Mouse (Mus musculus): Measurements from ENCODE around the gene Ahnak. TPM values are rescaled to one million over a fixed set of nuclear protein-coding genes. Genes with fewer than 3 reads are reported as not detected.

Ahnak gene
- total and polyA plus RNA-seq, 2 experiments, result 1.2 to 10.9 TPM

GRCm38 (mm10) chr19:9039266-9039665 is 50.2 kb downstream of the Ahnak start:
- H3K27me3 ChIP-seq (ENCODE audit: control insufficient read depth, insufficient read depth, low read length), result no peaks in the 10 kb centered on the region
- H3K27ac ChIP-seq (replicated peaks; ENCODE audit: insufficient read depth, low read depth, low read length), result no peak overlapping the region
- no peaks in the 10 kb centered on the region for H3K36me3 ChIP-seq (ENCODE audit: control insufficient read depth, insufficient read depth, low read length)
- peak; percentile 54 for DNase-seq (ENCODE audit: extremely low read depth, low read depth, low spot score)
- H3K4me3 ChIP-seq (ENCODE audit: insufficient read depth, low read depth, low read length), result no peak overlapping the region
- 49% methylated on average over 4 of the region's 4 CpGs for WGBS
- no peaks in the 10 kb centered on the region for H3K79me2 ChIP-seq (ENCODE audit: control insufficient read depth, insufficient read depth, low read length)
- TF ChIP-seq CTCF (IDR thresholded peaks at IDR 0.05; ENCODE audit: low read depth, low read length), result no peak
- TF ChIP-seq POLR2A (IDR thresholded peaks at IDR 0.05; ENCODE audit: extremely low read depth, insufficient read depth, low read length), result no peak
- H3K4me1 ChIP-seq (ENCODE audit: control insufficient read depth, insufficient read depth, low read length), result no peaks in the 10 kb centered on the region
- H3K9ac ChIP-seq (ENCODE audit: low read depth, low read length), result no peak overlapping the region

DNA sequence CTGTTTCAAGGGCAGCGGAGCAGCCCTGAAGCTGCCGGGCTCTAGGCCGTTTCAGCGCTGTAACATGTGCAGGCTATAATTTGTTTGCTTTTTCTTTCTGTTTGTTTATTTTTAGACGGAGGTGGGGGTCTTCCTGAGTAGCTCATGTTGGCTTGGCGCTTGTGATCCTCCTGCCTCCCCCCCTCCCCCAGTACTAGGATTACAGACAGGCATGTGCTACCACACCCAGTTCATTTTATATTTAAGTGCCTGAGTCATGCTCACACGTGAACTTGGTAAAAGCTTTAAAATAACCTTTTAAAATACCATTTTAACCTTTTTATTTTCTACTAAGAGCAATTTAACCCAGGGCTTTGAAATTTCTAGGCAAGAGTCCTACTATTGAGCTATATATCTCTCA is 50.8 kb downstream of the Ahnak start:
- Histone ChIP-seq H3K79me2 (ENCODE audit: control insufficient read depth, insufficient read depth, low read length) (no peaks in the 10 kb centered on the region), H3K36me3 (ENCODE audit: control insufficient read depth, insufficient read depth, low read length) (no peaks in the 10 kb centered on the region), H3K4me3 (ENCODE audit: insufficient read depth, low read depth, low read length) (no peak overlapping the region), H3K4me1 (ENCODE audit: control insufficient read depth, insufficient read depth, low read length) (no peaks in the 10 kb centered on the region), H3K9ac (ENCODE audit: low read depth, low read length) (no peak overlapping the region), H3K27ac (replicated peaks; ENCODE audit: insufficient read depth, low read depth, low read length) (no peak overlapping the region), H3K27me3 (ENCODE audit: control insufficient read depth, insufficient read depth, low read length) (no peaks in the 10 kb centered on the region)
- no peak for DNase-seq (ENCODE audit: extremely low read depth, low read depth, low spot score)
- WGBS, result 68% methylated on average over 7 of the region's 7 CpGs
- no peak for TF ChIP-seq CTCF (IDR thresholded peaks at IDR 0.05; ENCODE audit: low read depth, low read length)
- TF ChIP-seq POLR2A (IDR thresholded peaks at IDR 0.05; ENCODE audit: extremely low read depth, insufficient read depth, low read length), result no peak

DNA sequence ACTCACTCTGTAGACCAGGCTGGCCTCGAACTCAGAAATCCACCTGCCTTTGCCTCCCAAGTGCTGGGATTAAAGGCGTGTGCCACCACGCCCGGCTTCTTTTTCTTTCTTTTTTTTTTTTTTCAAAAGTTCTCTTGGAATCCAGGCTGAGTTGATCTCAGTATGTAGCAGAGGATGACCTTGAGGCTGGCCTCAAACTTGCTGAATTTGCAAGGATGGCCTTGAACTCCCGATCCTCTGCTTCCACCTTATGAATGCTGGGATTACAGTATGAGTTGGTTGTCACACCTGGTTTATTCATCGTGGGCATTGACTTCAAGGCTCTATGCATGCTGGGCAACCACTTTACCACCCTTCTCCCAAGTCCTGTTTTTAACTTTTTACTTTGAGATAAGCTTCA is 51.6 kb downstream of the Ahnak start:
- no peak overlapping the region for H3K4me3 ChIP-seq (ENCODE audit: insufficient read depth, low read depth, low read length)

DNA sequence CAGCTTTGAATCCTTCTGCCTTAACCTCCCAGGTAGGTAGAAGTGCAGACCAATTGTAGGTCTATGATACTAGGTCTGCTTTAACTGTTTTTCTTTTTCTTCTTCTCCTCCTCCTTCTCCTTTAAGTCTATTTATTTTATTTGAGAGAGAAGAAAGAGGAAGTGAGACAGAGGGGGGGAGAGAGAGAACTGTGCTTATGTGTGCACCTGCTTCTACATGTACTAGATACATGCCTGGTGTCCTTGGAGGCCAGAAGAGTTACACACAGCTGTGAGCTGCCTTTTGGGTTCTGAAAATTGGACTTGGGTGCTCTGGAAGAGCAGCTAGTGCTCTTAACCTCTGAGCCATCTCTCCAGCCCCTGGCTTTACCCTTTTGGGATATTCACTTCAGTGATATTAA is 52.0 kb downstream of the Ahnak start:
- no peaks in the 10 kb centered on the region for H3K27me3 ChIP-seq (ENCODE audit: control insufficient read depth, insufficient read depth, low read length)
- H3K9ac ChIP-seq (ENCODE audit: low read depth, low read length), result no peak overlapping the region
- DNase-seq (ENCODE audit: extremely low read depth, low read depth, low spot score), result no peak
- no peaks in the 10 kb centered on the region for H3K4me1 ChIP-seq (ENCODE audit: control insufficient read depth, insufficient read depth, low read length)
- no peaks in the 10 kb centered on the region for H3K79me2 ChIP-seq (ENCODE audit: control insufficient read depth, insufficient read depth, low read length)
- H3K27ac ChIP-seq (replicated peaks; ENCODE audit: insufficient read depth, low read depth, low read length), result no peak overlapping the region
- no peak overlapping the region for H3K4me3 ChIP-seq (ENCODE audit: insufficient read depth, low read depth, low read length)
- H3K36me3 ChIP-seq (ENCODE audit: control insufficient read depth, insufficient read depth, low read length), result no peaks in the 10 kb centered on the region
- no peak for TF ChIP-seq CTCF (IDR thresholded peaks at IDR 0.05; ENCODE audit: low read depth, low read length)
- TF ChIP-seq POLR2A (IDR thresholded peaks at IDR 0.05; ENCODE audit: extremely low read depth, insufficient read depth, low read length), result no peak

More for the DNA sequence above, 51.6 kb downstream of the Ahnak start:
- H3K4me1 ChIP-seq (ENCODE audit: control insufficient read depth, insufficient read depth, low read length), result no peaks in the 10 kb centered on the region
- H3K79me2 ChIP-seq (ENCODE audit: control insufficient read depth, insufficient read depth, low read length), result no peaks in the 10 kb centered on the region
- H3K9ac ChIP-seq (ENCODE audit: low read depth, low read length), result no peak overlapping the region
- H3K36me3 ChIP-seq (ENCODE audit: control insufficient read depth, insufficient read depth, low read length), result no peaks in the 10 kb centered on the region
- no peak overlapping the region for H3K27ac ChIP-seq (replicated peaks; ENCODE audit: insufficient read depth, low read depth, low read length)
- 90% methylated on average over 6 of the region's 6 CpGs for WGBS
- H3K27me3 ChIP-seq (ENCODE audit: control insufficient read depth, insufficient read depth, low read length), result no peaks in the 10 kb centered on the region
- TF ChIP-seq POLR2A (IDR thresholded peaks at IDR 0.05; ENCODE audit: extremely low read depth, insufficient read depth, low read length) (no peak), CTCF (IDR thresholded peaks at IDR 0.05; ENCODE audit: low read depth, low read length) (no peak)
- DNase-seq (ENCODE audit: extremely low read depth, low read depth, low spot score), result no peak

- no peaks in the 10 kb centered on the region for H3K36me3 ChIP-seq (ENCODE audit: control insufficient read depth, insufficient read depth, low read length)
- no peaks in the 10 kb centered on the region for H3K27me3 ChIP-seq (ENCODE audit: control insufficient read depth, insufficient read depth, low read length)
- DNase-seq (ENCODE audit: extremely low read depth, low read depth, low spot score), result no peak
- no peak overlapping the region for H3K9ac ChIP-seq (ENCODE audit: low read depth, low read length)
- H3K27ac ChIP-seq (replicated peaks; ENCODE audit: insufficient read depth, low read depth, low read length), result no peak overlapping the region
- no peak overlapping the region for H3K4me3 ChIP-seq (ENCODE audit: insufficient read depth, low read depth, low read length)
- H3K4me1 ChIP-seq (ENCODE audit: control insufficient read depth, insufficient read depth, low read length), result peaks cover 10% of the 10 kb centered on the region
- TF ChIP-seq CTCF (IDR thresholded peaks at IDR 0.05; ENCODE audit: low read depth, low read length), result no peak
- no peak for TF ChIP-seq POLR2A (IDR thresholded peaks at IDR 0.05; ENCODE audit: extremely low read depth, insufficient read depth, low read length)
- H3K79me2 ChIP-seq (ENCODE audit: control insufficient read depth, insufficient read depth, low read length), result no peaks in the 10 kb centered on the region
- 90% methylated on average over 1 of the region's 1 CpGs for WGBS
Observed at GRCm38 (mm10) chr19:9043123-9043522, 54.0 kb downstream of the Ahnak start.

- H3K9ac ChIP-seq (ENCODE audit: low read depth, low read length), result no peak overlapping the region
- TF ChIP-seq CTCF (IDR thresholded peaks at IDR 0.05; ENCODE audit: low read depth, low read length), result no peak
- TF ChIP-seq POLR2A (IDR thresholded peaks at IDR 0.05; ENCODE audit: extremely low read depth, insufficient read depth, low read length), result no peak
- no peaks in the 10 kb centered on the region for H3K27me3 ChIP-seq (ENCODE audit: control insufficient read depth, insufficient read depth, low read length)
- no peak overlapping the region for H3K27ac ChIP-seq (replicated peaks; ENCODE audit: insufficient read depth, low read depth, low read length)
- WGBS, result 84% methylated on average over 4 of the region's 4 CpGs
- no peaks in the 10 kb centered on the region for H3K36me3 ChIP-seq (ENCODE audit: control insufficient read depth, insufficient read depth, low read length)
- H3K79me2 ChIP-seq (ENCODE audit: control insufficient read depth, insufficient read depth, low read length), result no peaks in the 10 kb centered on the region; the same call in 1 of the 2 replicates
- DNase-seq (ENCODE audit: extremely low read depth, low read depth, low spot score), result no peak
- H3K4me3 ChIP-seq (ENCODE audit: insufficient read depth, low read depth, low read length), result no peak overlapping the region
- H3K4me1 ChIP-seq (ENCODE audit: control insufficient read depth, insufficient read depth, low read length), result peaks cover 10% of the 10 kb centered on the region
Observed at GRCm38 (mm10) chr19:9044291-9044690, 55.2 kb downstream of the Ahnak start.
